Mouse (Mus musculus) heart, adult 2 months (tissue): Measurements from ENCODE around the gene 1700012B07Rik.

Experiments used
- CTCF ChIP-seq: fragments of 200-600 bp; IDR thresholded peaks from 2 replicates; pipeline ENCODE4 v1.8.1; 2022; ENCODE audit warnings: antibody characterized with exemption, mild to moderate bottlenecking, moderate library complexity
- EP300 ChIP-seq: fragments of 200-500 bp; IDR thresholded peaks from 2 replicates; pipeline ENCODE4 v1.6.1; 2011; ENCODE audit warnings: low read depth, low read length, control low read depth; ENCODE audit not compliant: insufficient read depth
- POLR2A ChIP-seq: fragments of 200-500 bp; IDR thresholded peaks from 2 replicates; pipeline ENCODE4 v1.6.1; 2011; ENCODE audit warnings: mild to moderate bottlenecking, low read depth, low read length, control low read depth; ENCODE audit not compliant: insufficient read depth

DNA sequence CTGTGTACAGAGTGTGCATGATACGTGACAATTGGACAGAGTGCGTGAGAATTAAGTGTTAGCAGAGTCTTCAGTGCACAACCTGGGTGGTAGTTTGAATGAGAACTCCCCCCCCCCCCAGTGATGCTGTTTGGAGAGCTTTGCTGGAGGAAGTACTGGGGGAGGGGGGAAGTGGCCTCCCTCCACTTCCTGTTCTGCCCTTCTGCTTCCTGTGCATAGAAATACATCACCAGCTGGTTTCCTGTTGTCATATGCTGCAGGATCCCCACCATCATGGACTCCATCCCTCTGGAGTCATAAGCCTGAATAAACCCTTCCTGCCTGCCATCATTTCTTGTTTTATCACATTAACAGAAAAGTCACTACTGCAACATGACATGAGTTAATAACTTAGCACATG, 35.9 kb downstream of the 1700012B07Rik start:
- TF ChIP-seq EP300: no peak
- no peak for TF ChIP-seq CTCF
- no peak for TF ChIP-seq POLR2A
